Mouse (Mus musculus): ENCODE results near the gene Hist1h3a. TPM values are rescaled to one million over a fixed set of nuclear protein-coding genes. Genes with fewer than 3 reads are reported as not detected.

Gene Hist1h3a
- polyA plus RNA-seq, 1 experiment from 2014 or later = 5.5 TPM

DNA sequence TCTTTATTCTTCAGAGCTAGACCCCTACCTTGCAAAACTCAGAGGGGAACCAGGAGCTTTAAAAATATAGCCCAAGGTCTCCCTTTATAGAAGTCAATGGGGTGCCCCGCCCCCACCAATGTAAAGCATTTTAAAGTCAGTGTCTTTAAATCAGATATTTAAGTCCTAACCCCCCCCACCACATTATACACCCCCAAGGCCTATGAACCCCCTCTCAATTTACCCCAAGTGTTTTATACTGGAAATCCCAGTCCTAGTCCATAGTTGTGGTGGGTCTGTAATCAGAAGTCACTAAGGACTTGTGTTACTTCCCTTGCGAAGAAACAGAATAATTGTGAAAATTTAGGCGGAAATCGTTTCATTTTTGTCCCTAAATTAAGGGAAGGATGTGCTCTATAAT is 24.1 kb downstream of the Hist1h3a start:
- H3K4me3 ChIP-seq (ENCODE audit: low read length) = peak overlapping the region; percentile 71
- H3K4me1 ChIP-seq (replicated peaks; ENCODE audit: control insufficient read depth, insufficient read depth, low read length) = peaks cover 10% of the 10 kb centered on the region; the same call in 1 of the 2 replicates
- H3K36me3 ChIP-seq (ENCODE audit: control insufficient read depth, insufficient read depth, low read length) = no peaks in the 10 kb centered on the region
- H3K9me3 ChIP-seq (ENCODE audit: control insufficient read depth, low read length) = no peaks in the 10 kb centered on the region
- peak overlapping the region; percentile 63 for H3K9ac ChIP-seq (ENCODE audit: low read length)
- no peak for ATAC-seq (ENCODE audit: low read depth)
- no peaks in the 10 kb centered on the region for H3K27me3 ChIP-seq (ENCODE audit: control insufficient read depth, insufficient read depth, low read depth, low read length)
- 22% methylated on average over 4 of the region's 4 CpGs for WGBS
- peak overlapping the region; percentile 100 for H3K27ac ChIP-seq (ENCODE audit: low read length)
- peak overlapping the region; percentile 92 for H3K4me2 ChIP-seq (ENCODE audit: low read depth, low read length)

GRCm38 (mm10) chr13:23737091-23737490 is 25.1 kb downstream of the Hist1h3a start:
- Histone ChIP-seq H3K9me3 (ENCODE audit: control insufficient read depth, low read length) (no peaks in the 10 kb centered on the region), H3K27ac (ENCODE audit: low read length) (no peak overlapping the region)

GRCm38 (mm10) chr13:23732156-23732804 is 29.9 kb downstream of the Hist1h3a start:
- no peak overlapping the region for H3K9ac ChIP-seq (ENCODE audit: low read length)
- no peak overlapping the region for H3K4me3 ChIP-seq (ENCODE audit: low read length)
- H3K27ac ChIP-seq (ENCODE audit: low read length) = no peak overlapping the region
- WGBS = 22% methylated on average over 8 of the region's 8 CpGs
- H3K4me1 ChIP-seq (replicated peaks; ENCODE audit: control insufficient read depth, insufficient read depth, low read length) = no peaks in the 10 kb centered on the region
- H3K27me3 ChIP-seq (ENCODE audit: control insufficient read depth, insufficient read depth, low read depth, low read length) = no peaks in the 10 kb centered on the region
- no peaks in the 10 kb centered on the region for H3K9me3 ChIP-seq (ENCODE audit: control insufficient read depth, low read length)
- no peaks in the 10 kb centered on the region for H3K36me3 ChIP-seq (ENCODE audit: control insufficient read depth, insufficient read depth, low read length)
- H3K4me2 ChIP-seq (ENCODE audit: low read depth, low read length) = no peak overlapping the region
- no peak for ATAC-seq (ENCODE audit: low read depth)

More at GRCm38 (mm10) chr13:23737091-23737490, 25.1 kb downstream of the Hist1h3a start:
- H3K27me3 ChIP-seq (ENCODE audit: control insufficient read depth, insufficient read depth, low read depth, low read length) = no peaks in the 10 kb centered on the region
- 86% methylated on average over 5 of the region's 5 CpGs for WGBS
- no peak for ATAC-seq (ENCODE audit: low read depth)
- H3K4me3 ChIP-seq (ENCODE audit: low read length) = no peak overlapping the region
- no peaks in the 10 kb centered on the region for H3K36me3 ChIP-seq (ENCODE audit: control insufficient read depth, insufficient read depth, low read length)
- H3K4me1 ChIP-seq (replicated peaks; ENCODE audit: control insufficient read depth, insufficient read depth, low read length) = peaks cover 10% of the 10 kb centered on the region; the same call in 1 of the 2 replicates
- H3K9ac ChIP-seq (ENCODE audit: low read length) = no peak overlapping the region
- no peak overlapping the region for H3K4me2 ChIP-seq (ENCODE audit: low read depth, low read length)

DNA sequence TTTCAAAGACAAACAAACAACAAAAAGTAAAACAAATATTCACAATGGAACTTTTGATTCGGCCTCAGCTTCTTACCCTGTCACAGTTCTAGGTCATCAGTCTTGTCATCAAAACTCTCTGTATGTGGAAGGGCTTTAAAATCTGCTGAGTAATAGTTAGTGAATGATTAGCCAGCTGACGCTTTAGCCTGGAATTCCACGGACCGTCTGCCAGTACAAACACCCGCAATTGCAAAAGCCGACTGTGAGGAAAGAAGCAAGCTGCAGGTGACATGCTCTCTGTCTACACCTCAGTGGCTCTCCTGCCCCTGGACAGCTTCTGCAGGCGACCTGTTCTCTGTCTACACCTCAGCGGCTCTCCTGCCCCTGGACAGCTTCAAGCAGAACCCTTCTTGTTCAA is 31.7 kb downstream of the Hist1h3a start:
- ATAC-seq (ENCODE audit: low read depth) = peak; percentile 55; the same call in 1 of the 2 replicates
- Histone ChIP-seq H3K9ac (ENCODE audit: low read length) (no peak overlapping the region), H3K36me3 (ENCODE audit: control insufficient read depth, insufficient read depth, low read length) (no peaks in the 10 kb centered on the region), H3K4me1 (replicated peaks; ENCODE audit: control insufficient read depth, insufficient read depth, low read length) (no peaks in the 10 kb centered on the region), H3K27me3 (ENCODE audit: control insufficient read depth, insufficient read depth, low read depth, low read length) (no peaks in the 10 kb centered on the region), H3K4me3 (ENCODE audit: low read length) (no peak overlapping the region), H3K4me2 (ENCODE audit: low read depth, low read length) (no peak overlapping the region), H3K27ac (ENCODE audit: low read length) (no peak overlapping the region), H3K9me3 (ENCODE audit: control insufficient read depth, low read length) (no peaks in the 10 kb centered on the region)
- 20% methylated on average over 8 of the region's 8 CpGs for WGBS

DNA sequence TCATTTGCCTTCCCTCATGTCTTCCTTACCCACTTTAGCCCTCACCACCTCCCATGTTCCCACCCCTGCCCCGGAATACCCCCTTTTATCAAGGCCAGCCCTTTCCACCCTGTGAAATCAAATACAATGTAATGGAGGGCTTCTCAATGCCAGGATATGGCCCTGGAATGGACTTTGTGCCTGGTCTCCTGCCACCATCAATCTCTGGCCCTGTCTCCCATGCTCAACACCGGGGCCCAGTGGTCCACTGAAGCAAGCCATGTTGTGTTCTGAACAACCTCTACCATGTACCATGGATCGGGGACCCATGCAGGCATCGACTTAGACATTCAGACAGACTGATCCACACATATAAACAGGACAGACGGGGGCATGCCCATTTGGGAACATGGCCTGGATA is 32.5 kb downstream of the Hist1h3a start:
- no peaks in the 10 kb centered on the region for H3K4me1 ChIP-seq (replicated peaks; ENCODE audit: control insufficient read depth, insufficient read depth, low read length)
- no peak overlapping the region for H3K4me3 ChIP-seq (ENCODE audit: low read length)
- H3K27ac ChIP-seq (ENCODE audit: low read length) = no peak overlapping the region
- no peaks in the 10 kb centered on the region for H3K36me3 ChIP-seq (ENCODE audit: control insufficient read depth, insufficient read depth, low read length)
- H3K27me3 ChIP-seq (ENCODE audit: control insufficient read depth, insufficient read depth, low read depth, low read length) = no peaks in the 10 kb centered on the region
- no peak overlapping the region for H3K9ac ChIP-seq (ENCODE audit: low read length)
- ATAC-seq (ENCODE audit: low read depth) = no peak
- no peaks in the 10 kb centered on the region for H3K9me3 ChIP-seq (ENCODE audit: control insufficient read depth, low read length)
- no peak overlapping the region for H3K4me2 ChIP-seq (ENCODE audit: low read depth, low read length)
- WGBS = 94% methylated on average over 5 of the region's 5 CpGs

GRCm38 (mm10) chr13:23729192-23729525 is 33.0 kb downstream of the Hist1h3a start:
- WGBS = 83% methylated on average over 9 of the region's 9 CpGs
- Histone ChIP-seq H3K9me3 (ENCODE audit: control insufficient read depth, low read length) (no peaks in the 10 kb centered on the region), H3K4me1 (replicated peaks; ENCODE audit: control insufficient read depth, insufficient read depth, low read length) (no peaks in the 10 kb centered on the region), H3K27me3 (ENCODE audit: control insufficient read depth, insufficient read depth, low read depth, low read length) (no peaks in the 10 kb centered on the region), H3K36me3 (ENCODE audit: control insufficient read depth, insufficient read depth, low read length) (no peaks in the 10 kb centered on the region), H3K4me2 (ENCODE audit: low read depth, low read length) (no peak overlapping the region), H3K4me3 (ENCODE audit: low read length) (no peak overlapping the region), H3K9ac (ENCODE audit: low read length) (no peak overlapping the region), H3K27ac (ENCODE audit: low read length) (no peak overlapping the region)
- no peak for ATAC-seq (ENCODE audit: low read depth)

- Histone ChIP-seq H3K27me3 (ENCODE audit: control insufficient read depth, insufficient read depth, low read depth, low read length) (no peaks in the 10 kb centered on the region), H3K27ac (ENCODE audit: low read length) (no peak overlapping the region), H3K9me3 (ENCODE audit: control insufficient read depth, low read length) (no peaks in the 10 kb centered on the region), H3K36me3 (ENCODE audit: control insufficient read depth, insufficient read depth, low read length) (no peaks in the 10 kb centered on the region), H3K9ac (ENCODE audit: low read length) (no peak overlapping the region), H3K4me1 (replicated peaks; ENCODE audit: control insufficient read depth, insufficient read depth, low read length) (no peaks in the 10 kb centered on the region), H3K4me2 (ENCODE audit: low read depth, low read length) (no peak overlapping the region), H3K4me3 (ENCODE audit: low read length) (no peak overlapping the region)
- WGBS = 85% methylated on average over 18 of the region's 18 CpGs
- no peak for ATAC-seq (ENCODE audit: low read depth)
These were observed 33.6 kb downstream of the Hist1h3a start for GRCm38 (mm10) chr13:23728472-23729191.

DNA sequence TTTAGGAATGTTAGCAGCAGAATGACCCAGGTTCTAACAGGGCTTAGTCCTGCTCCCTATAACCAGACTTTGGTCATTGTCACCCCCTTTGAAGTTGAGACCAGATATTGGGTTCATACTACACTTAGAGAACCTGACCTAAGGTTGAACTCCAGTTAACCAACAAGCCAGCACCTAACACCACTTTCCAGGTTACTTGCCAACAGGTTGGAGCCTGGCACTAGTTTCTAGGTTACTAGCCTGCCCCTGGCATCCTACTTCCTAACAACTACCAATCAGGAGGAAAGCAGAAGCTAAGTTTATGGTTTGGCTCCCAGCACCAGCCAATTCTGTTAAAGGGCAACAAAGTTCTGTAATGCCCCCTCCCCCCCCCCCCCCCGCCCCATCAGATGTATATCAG is 37.0 kb downstream of the Hist1h3a start:
- WGBS = no CpG with 5 or more reads among the region's 1 CpGs
- Histone ChIP-seq H3K27me3 (ENCODE audit: control insufficient read depth, insufficient read depth, low read depth, low read length) (no peaks in the 10 kb centered on the region), H3K27ac (ENCODE audit: low read length) (no peak overlapping the region), H3K9ac (ENCODE audit: low read length) (no peak overlapping the region), H3K4me2 (ENCODE audit: low read depth, low read length) (no peak overlapping the region), H3K36me3 (ENCODE audit: control insufficient read depth, insufficient read depth, low read length) (no peaks in the 10 kb centered on the region), H3K4me3 (ENCODE audit: low read length) (no peak overlapping the region), H3K9me3 (ENCODE audit: control insufficient read depth, low read length) (no peaks in the 10 kb centered on the region), H3K4me1 (replicated peaks; ENCODE audit: control insufficient read depth, insufficient read depth, low read length) (no peaks in the 10 kb centered on the region)
- no peak for ATAC-seq (ENCODE audit: low read depth)

GRCm38 (mm10) chr13:23724239-23724638 is 37.9 kb downstream of the Hist1h3a start:
- H3K27me3 ChIP-seq (ENCODE audit: control insufficient read depth, insufficient read depth, low read depth, low read length) = no peaks in the 10 kb centered on the region
- no peak overlapping the region for H3K9ac ChIP-seq (ENCODE audit: low read length)
- no peaks in the 10 kb centered on the region for H3K36me3 ChIP-seq (ENCODE audit: control insufficient read depth, insufficient read depth, low read length)
- H3K27ac ChIP-seq (ENCODE audit: low read length) = no peak overlapping the region
- ATAC-seq (ENCODE audit: low read depth) = peak; percentile 70
- no peaks in the 10 kb centered on the region for H3K4me1 ChIP-seq (replicated peaks; ENCODE audit: control insufficient read depth, insufficient read depth, low read length)
- H3K9me3 ChIP-seq (ENCODE audit: control insufficient read depth, low read length) = no peaks in the 10 kb centered on the region
- H3K4me3 ChIP-seq (ENCODE audit: low read length) = no peak overlapping the region
- no peak overlapping the region for H3K4me2 ChIP-seq (ENCODE audit: low read depth, low read length)
- 41% methylated on average over 4 of the region's 4 CpGs for WGBS
